Mouse (Mus musculus): Measurements from ENCODE around the gene Thada.

- TF ChIP-seq ZC3H11A (IDR thresholded peaks at IDR 0.05; ENCODE audit: low read depth, low read length) (no peak), UBTF (IDR thresholded peaks at IDR 0.05; ENCODE audit: low read depth, low read length) (no peak), ZMIZ1 (IDR thresholded peaks at IDR 0.05; ENCODE audit: low read depth, low read length) (no peak), POLR2A (IDR thresholded peaks at IDR 0.05; ENCODE audit: low read depth, low read length) (no peak), TBP (conservative IDR thresholded peaks at IDR 0.05; ENCODE audit: low read depth, low read length) (no peak), CTCF (conservative IDR thresholded peaks at IDR 0.05 in 1 of 2, IDR thresholded peaks at IDR 0.05 in 1 of 2; ENCODE audit: low read depth in 2 of 2, low read length in 2 of 2) (no peak)
Observed at GRCm38 (mm10) chr17:84238174-84238573, 227.8 kb downstream of the Thada start.

All from CH12.LX (cell line).